Mouse (Mus musculus): ENCODE results near the gene Cntnap5a.

DNA sequence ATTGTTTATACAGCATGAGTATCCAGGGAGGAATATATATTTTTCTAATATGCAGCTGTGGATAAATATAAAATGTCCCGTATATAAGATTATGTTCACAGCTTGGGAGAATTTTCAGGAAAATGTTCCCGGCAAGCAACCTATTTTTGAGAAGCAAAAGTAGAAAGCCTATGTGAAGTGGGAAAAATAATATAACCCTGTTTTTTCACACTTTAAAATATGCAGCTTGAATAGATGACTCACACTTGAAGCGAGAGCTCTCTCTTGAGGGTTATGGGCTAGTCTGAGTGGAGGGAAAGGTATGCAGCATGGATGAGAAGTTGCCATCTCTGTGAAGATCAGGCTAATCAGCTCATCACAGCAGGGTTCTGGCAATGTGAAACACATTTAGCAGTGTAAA, 261.3 kb downstream of the Cntnap5a start:
- TF ChIP-seq CTCF (IDR thresholded peaks at IDR 0.05; ENCODE audit: control insufficient read depth, insufficient read depth, low read length), result no peak
- TF ChIP-seq POLR2A (IDR thresholded peaks at IDR 0.05; ENCODE audit: borderline replicate concordance, control insufficient read depth, low read depth, low read length), result no peak

All from bone marrow, adult 2 months (tissue).